Mouse (Mus musculus) CD4-positive helper T cell, adult 2 months (primary cell): ENCODE data around the gene Hmg20a.

ENCODE experiments used
- DNase-seq: peaks from one replicate; pipeline ENCODE4 v3.0.0-alpha.2; 2012; ENCODE audit warnings: low read depth, missing footprints, low spot score

Hmg20a gene

GRCm38 (mm10) chr9:56439699-56440098, 21.3 kb downstream of the Hmg20a start:
- no peak for DNase-seq

GRCm38 (mm10) chr9:56451570-56451969, 33.2 kb downstream of the Hmg20a start:
- no peak for DNase-seq

GRCm38 (mm10) chr9:56453038-56453815, 34.8 kb downstream of the Hmg20a start:
- no peak for DNase-seq

- DNase-seq: peak; percentile 12
Measured at GRCm38 (mm10) chr9:56456426-56456825, 38.0 kb downstream of the Hmg20a start.

- DNase-seq: no peak
Measured at GRCm38 (mm10) chr9:56460987-56461386, 42.6 kb downstream of the Hmg20a start.

GRCm38 (mm10) chr9:56462606-56463005, 44.2 kb downstream of the Hmg20a start:
- no peak for DNase-seq

GRCm38 (mm10) chr9:56463046-56463445, 44.6 kb downstream of the Hmg20a start:
- no peak for DNase-seq

GRCm38 (mm10) chr9:56463686-56464515, 45.5 kb downstream of the Hmg20a start:
- DNase-seq: peak; percentile 19

GRCm38 (mm10) chr9:56464863-56465654, 46.6 kb downstream of the Hmg20a start:
- peak; percentile 86 for DNase-seq

GRCm38 (mm10) chr9:56466251-56466650, 47.8 kb downstream of the Hmg20a start:
- DNase-seq: no peak

- DNase-seq: no peak
Measured at GRCm38 (mm10) chr9:56469656-56470055, 51.2 kb downstream of the Hmg20a start.

GRCm38 (mm10) chr9:56470291-56470690, 51.9 kb downstream of the Hmg20a start:
- DNase-seq: no peak

- no peak for DNase-seq
Measured at GRCm38 (mm10) chr9:56478975-56479647, 60.7 kb downstream of the Hmg20a start.

- no peak for DNase-seq
Measured at GRCm38 (mm10) chr9:56482623-56483022, 64.2 kb downstream of the Hmg20a start.

GRCm38 (mm10) chr9:56485423-56485822, 67.0 kb downstream of the Hmg20a start:
- DNase-seq: no peak

- no peak for DNase-seq
Measured at GRCm38 (mm10) chr9:56486158-56486557, 67.7 kb downstream of the Hmg20a start.

- no peak for DNase-seq
Measured at GRCm38 (mm10) chr9:56487651-56488050, 69.2 kb downstream of the Hmg20a start.

GRCm38 (mm10) chr9:56492391-56492790, 74.0 kb downstream of the Hmg20a start:
- no peak for DNase-seq

GRCm38 (mm10) chr9:56492916-56493315, 74.5 kb downstream of the Hmg20a start:
- no peak for DNase-seq

GRCm38 (mm10) chr9:56495088-56495487, 76.7 kb downstream of the Hmg20a start:
- no peak for DNase-seq

GRCm38 (mm10) chr9:56495795-56496232, 77.4 kb downstream of the Hmg20a start:
- no peak for DNase-seq
